Mouse (Mus musculus) stomach, embryonic 16.5 days (tissue): ENCODE measurements at regions not wholly inside any gene's neighbourhood (a gene's known extent, or its start where the extent isn't known, plus 50 kb on each side); places are given as distances from the start of the nearest gene placed in this dataset.
A peak's percentile ranks its signal among the peaks of the same experiment; 100 is the strongest.

ENCODE experiments used
- ATAC-seq: fragments of 200-750 bp; cut with Nextera tagmentation; 2 replicates; pipeline ENCODE4 v1.8.0; 2017; ENCODE audit warnings: moderate number of reproducible peaks, moderate TSS enrichment; ENCODE audit not compliant: insufficient read depth, low FRiP score
- H3K27ac ChIP-seq: fragments of 300-500 bp; sonication (generic); 2 replicates; pipeline ENCODE4 v1.5.1; 2014; ENCODE audit warnings: low read length
- H3K27me3 ChIP-seq: fragments of 300-500 bp; sonication (generic); 2 replicates; pipeline ENCODE4 v1.6.1; 2014; ENCODE audit warnings: low read length, control low read depth, mixed read lengths; ENCODE audit not compliant: control insufficient read depth, insufficient read depth
- H3K36me3 ChIP-seq: fragments of 300-500 bp; sonication (generic); 2 replicates; pipeline ENCODE4 v1.6.1; 2014; ENCODE audit warnings: low read length; ENCODE audit not compliant: control insufficient read depth, insufficient read depth
- H3K4me1 ChIP-seq: fragments of 300-500 bp; sonication (generic); 2 replicates; pipeline ENCODE4 v1.6.1; 2014; ENCODE audit warnings: low read length, control low read depth, mixed read lengths; ENCODE audit not compliant: control insufficient read depth, insufficient read depth
- H3K4me2 ChIP-seq: fragments of 300-500 bp; sonication (generic); 2 replicates; pipeline ENCODE4 v1.6.1; 2014; ENCODE audit warnings: low read depth, low read length, mixed read lengths
- H3K4me3 ChIP-seq: fragments of 300-500 bp; sonication (generic); replicated peaks from 2 replicates; pipeline ENCODE4 v1.5.1; 2014; ENCODE audit warnings: mild to moderate bottlenecking, low read length
- H3K9ac ChIP-seq: fragments of 300-500 bp; sonication (generic); 2 replicates; pipeline ENCODE4 v1.6.1; 2014; ENCODE audit warnings: low read length
- H3K9me3 ChIP-seq: fragments of 300-500 bp; sonication (generic); replicated peaks from 2 replicates; pipeline ENCODE4 v1.6.1; 2016; ENCODE audit warnings: low read length, control low read depth; ENCODE audit not compliant: control insufficient read depth
- WGBS: fragments of 180-500 bp; shearing (Covaris S2); extraction: QIAGEN DNeasy Blood & Tissue Kit; methylation state at CpG from one replicate; pipeline ENCODE4 v1.1.7; 2014; 5-methylcytosine and 5-hydroxymethylcytosine counted together

DNA sequence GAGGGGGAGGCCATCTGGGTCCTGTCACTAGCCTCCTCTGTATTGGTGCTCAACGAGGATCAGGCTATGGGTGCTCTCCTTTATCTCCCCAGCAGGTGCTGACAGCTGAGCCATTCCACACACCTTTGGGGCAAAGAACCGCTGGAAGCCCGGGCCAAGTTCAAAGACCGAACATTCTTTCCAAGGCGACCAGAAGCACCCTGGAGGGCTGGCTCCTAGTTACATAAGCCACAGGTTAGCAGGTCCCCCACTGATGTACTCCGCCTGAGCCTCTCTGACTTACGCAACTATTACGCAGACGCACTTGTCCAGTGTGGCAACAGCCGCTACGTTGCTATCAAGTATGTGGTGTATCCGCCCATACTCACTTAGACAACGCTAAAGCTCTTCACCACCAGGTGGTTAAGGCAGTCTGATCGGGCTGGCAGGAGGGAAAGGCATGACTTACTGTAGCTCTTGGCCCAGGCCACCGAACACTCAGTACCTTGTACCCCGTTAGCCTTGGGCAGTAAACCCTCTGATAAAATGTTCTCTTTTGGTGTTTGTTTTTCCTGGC, 69.2 kb downstream of the Gm33543 start:
- Histone ChIP-seq H3K4me1 (no peaks in the 10 kb centered on the region), H3K4me3 (no peak overlapping the region), H3K36me3 (no peaks in the 10 kb centered on the region), H3K27me3 (no peaks in the 10 kb centered on the region), H3K4me2 (no peak overlapping the region), H3K9me3 (no peaks in the 10 kb centered on the region), H3K27ac (no peak overlapping the region), H3K9ac (no peak overlapping the region)
- peak; percentile 53 for ATAC-seq
- WGBS = 83% methylated on average over 16 of the region's 16 CpGs

DNA sequence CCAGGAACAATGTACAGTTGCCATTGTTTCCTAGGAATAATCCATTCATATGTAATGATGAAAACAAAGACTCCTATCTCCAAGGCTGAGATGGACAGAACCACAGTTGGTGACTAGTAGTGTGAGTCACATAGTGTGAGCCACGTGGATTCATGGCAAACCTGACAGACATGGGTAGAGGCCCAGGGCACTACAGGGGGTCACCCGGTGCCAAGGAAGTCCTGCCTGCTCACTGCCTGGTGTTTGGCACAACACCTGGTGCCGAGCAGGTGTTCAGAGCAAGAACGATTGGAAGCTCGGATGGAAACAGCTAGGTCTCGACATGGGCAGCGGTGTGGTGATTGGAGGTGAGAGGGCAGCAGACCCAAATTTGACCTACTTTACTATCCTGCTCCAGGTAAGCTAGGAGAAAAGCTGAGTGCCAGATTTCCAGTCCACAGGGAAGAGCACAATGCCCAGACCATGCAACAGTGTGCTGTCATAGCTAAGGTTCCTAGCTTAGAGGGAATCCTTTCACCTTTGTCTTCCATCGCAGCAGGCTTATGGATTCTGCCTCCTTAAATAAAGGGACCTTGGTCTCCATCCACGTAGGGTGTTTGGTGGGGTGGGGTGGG, 69.8 kb downstream of the Gm33543 start:
- Histone ChIP-seq H3K4me1 (no peaks in the 10 kb centered on the region), H3K36me3 (no peaks in the 10 kb centered on the region), H3K27me3 (no peaks in the 10 kb centered on the region), H3K9ac (no peak overlapping the region), H3K4me2 (no peak overlapping the region), H3K9me3 (no peaks in the 10 kb centered on the region), H3K27ac (no peak overlapping the region), H3K4me3 (no peak overlapping the region)
- no peak for ATAC-seq
- WGBS = 86% methylated on average over 9 of the region's 9 CpGs

DNA sequence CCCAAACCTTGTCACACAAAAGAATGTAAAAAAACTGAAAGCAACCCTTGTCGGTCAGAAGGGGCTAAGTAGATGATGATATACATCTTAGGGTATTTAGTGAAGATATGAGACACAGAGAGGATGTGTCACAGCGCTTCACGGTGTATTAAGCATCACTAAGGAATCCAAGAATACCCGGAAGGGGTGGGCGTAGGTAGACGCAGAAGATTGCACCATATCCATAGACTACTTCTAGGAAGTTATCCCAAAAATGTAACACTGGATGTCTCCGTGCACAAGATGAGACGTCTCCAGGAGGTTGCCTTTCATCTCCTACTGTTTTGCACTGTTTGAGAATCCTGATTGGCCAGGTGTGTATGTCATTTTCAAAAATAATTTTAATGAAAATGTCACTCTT, 73.8 kb downstream of the Gm33543 start:
- ATAC-seq = no peak
- 80% methylated on average over 8 of the region's 8 CpGs for WGBS
- Histone ChIP-seq H3K4me1 (no peaks in the 10 kb centered on the region), H3K9ac (no peak overlapping the region), H3K9me3 (no peaks in the 10 kb centered on the region), H3K4me3 (no peak overlapping the region), H3K4me2 (no peak overlapping the region), H3K36me3 (no peaks in the 10 kb centered on the region), H3K27me3 (no peaks in the 10 kb centered on the region), H3K27ac (no peak overlapping the region)

DNA sequence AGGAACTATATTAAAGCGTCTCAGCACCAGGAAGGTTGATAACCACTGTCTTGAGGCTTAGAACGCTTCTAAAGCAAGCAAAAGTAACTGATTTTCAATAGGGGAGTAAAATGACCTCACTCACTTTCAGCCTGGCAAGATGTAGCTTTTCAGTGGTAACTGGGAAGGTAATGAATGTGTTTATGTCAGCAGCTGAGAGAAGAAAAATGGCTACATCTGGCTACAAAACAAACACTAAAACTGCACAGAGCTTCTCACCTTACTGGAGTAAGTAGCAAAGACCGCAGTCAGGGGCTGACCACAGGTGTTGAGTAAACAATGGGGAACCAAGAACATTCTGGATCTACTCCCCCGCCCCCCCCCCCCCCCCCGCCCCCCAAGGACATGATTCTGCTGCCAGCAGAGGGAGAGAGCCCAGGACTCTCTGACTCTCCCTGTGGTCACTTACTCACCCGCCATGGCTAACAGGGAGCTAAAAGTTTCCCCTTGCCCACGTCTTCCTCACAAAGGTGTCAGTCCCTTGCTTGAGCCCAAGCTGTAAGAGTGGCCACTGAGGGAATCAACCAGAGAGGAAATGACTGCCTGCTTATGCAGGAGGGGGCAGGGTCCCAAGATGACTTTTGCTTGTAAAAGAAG, 75.1 kb downstream of the Gm33543 start:
- H3K9me3 ChIP-seq = no peaks in the 10 kb centered on the region
- H3K4me1 ChIP-seq = no peaks in the 10 kb centered on the region
- ATAC-seq = no peak
- no peak overlapping the region for H3K27ac ChIP-seq
- H3K4me3 ChIP-seq = no peak overlapping the region
- H3K36me3 ChIP-seq = no peaks in the 10 kb centered on the region
- H3K4me2 ChIP-seq = no peak overlapping the region
- no peaks in the 10 kb centered on the region for H3K27me3 ChIP-seq
- H3K9ac ChIP-seq = no peak overlapping the region
- 25% methylated on average over 6 of the region's 7 CpGs for WGBS

DNA sequence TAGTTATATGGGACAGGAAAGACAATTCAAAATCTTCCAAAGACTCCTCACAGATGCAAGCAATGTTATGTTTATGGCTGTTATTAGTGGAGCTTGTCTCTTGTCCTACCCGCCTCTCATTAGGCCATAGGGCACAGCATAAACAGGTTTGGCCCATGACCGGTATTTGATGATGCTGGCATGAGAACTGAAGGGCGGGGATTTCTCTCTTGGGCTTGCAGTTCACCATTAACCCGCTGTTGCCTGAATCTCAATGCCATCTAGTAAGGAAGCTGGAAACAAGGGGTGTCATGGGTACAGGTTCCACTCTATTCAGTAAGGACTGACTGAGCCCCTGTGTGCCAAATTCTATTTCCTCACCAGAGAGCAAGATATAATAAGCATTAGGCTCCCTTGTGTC, 78.6 kb downstream of the Gm33543 start:
- Histone ChIP-seq H3K27ac (no peak overlapping the region), H3K4me2 (no peak overlapping the region), H3K27me3 (no peaks in the 10 kb centered on the region), H3K4me3 (no peak overlapping the region), H3K9ac (no peak overlapping the region), H3K36me3 (no peaks in the 10 kb centered on the region), H3K9me3 (no peaks in the 10 kb centered on the region), H3K4me1 (no peaks in the 10 kb centered on the region)
- no peak for ATAC-seq
- 62% methylated on average over 4 of the region's 4 CpGs for WGBS

DNA sequence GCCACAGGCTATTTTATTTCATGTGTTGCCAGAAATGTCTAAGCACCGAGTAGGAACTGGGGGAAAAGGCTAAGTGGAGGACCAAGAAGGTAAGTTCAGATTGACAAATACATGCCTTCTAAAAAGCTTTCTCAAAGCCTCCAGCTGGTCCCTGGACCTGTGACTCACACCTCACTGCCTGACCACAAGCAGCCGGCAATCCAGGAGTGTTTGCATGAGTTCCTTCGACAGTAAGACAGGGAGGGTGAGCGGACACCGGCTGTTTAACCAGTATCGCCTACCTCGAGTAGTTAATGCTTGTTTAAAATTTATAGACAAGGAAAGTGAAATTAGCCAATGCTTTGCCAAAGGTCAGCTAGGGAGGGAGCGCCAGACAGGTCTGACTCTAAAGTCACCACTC, 80.1 kb downstream of the Gm33543 start:
- Histone ChIP-seq H3K4me3 (no peak overlapping the region), H3K27ac (no peak overlapping the region; the same call in 1 of the 2 replicates), H3K4me2 (no peak overlapping the region), H3K27me3 (no peaks in the 10 kb centered on the region), H3K4me1 (no peaks in the 10 kb centered on the region), H3K9me3 (no peaks in the 10 kb centered on the region), H3K9ac (no peak overlapping the region), H3K36me3 (no peaks in the 10 kb centered on the region)
- no peak for ATAC-seq
- WGBS = 28% methylated on average over 8 of the region's 8 CpGs

DNA sequence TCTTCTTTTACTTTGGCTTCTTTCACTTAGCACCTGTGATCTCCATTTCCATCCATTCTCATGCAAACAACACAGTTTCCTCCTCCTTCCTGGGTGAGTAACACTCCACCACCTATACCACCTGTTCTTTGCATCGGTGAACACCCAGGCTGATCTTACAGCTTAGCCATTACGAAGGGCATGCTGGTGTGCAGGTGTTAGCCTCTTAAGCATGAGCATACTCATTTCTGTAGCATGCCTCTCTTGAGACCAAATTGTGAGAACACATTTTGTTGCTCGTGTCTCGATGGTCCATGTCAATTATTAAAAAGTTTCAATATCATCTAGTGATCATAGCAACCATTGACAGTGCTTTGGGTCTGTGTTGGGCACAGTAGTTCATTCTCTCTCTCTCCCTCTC, 80.8 kb downstream of the Gm33543 start:
- Histone ChIP-seq H3K4me1 (no peaks in the 10 kb centered on the region), H3K4me3 (no peak overlapping the region), H3K36me3 (no peaks in the 10 kb centered on the region), H3K27ac (no peak overlapping the region), H3K27me3 (no peaks in the 10 kb centered on the region), H3K4me2 (no peak overlapping the region), H3K9me3 (no peaks in the 10 kb centered on the region), H3K9ac (no peak overlapping the region)
- ATAC-seq = no peak
- 93% methylated on average over 4 of the region's 4 CpGs for WGBS

DNA sequence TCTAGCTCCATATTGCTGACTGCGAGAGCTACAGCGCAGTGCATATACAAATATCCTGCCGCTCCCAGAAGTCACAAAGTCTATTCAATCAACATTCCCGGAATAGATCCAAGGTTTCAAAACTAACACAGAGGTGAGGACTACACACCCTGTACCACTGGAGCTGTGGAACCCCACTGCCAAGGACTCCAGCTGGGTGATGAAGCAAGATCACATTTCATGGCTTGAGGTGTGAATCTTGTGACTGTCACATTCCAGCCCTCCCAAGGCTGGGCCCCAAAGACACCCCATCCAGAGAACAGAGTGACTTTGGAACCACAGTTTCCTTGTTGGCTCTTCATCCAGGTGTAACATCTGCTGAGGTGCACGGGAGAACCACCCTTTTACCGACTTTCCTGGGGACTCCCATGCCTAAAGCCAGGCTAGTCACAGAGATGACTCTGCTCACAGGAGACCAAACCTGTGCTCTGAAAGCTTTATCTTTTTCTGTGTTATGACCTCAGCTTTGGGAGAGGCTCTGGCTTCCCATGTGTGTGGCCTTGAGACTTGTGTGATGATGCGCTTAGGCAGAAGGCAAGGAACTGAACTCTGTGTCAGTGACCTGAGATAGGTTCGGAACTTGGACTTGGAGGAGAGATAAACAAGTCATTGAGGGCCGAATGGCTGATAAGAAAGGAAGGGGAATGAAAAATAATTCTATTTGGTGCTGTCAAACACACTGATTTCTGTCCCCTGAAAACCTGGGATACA, 82.4 kb downstream of the Gm33543 start:
- no peaks in the 10 kb centered on the region for H3K36me3 ChIP-seq
- H3K4me1 ChIP-seq = no peaks in the 10 kb centered on the region
- no peak overlapping the region for H3K9ac ChIP-seq
- H3K27ac ChIP-seq = no peak overlapping the region
- ATAC-seq = no peak
- no peak overlapping the region for H3K4me2 ChIP-seq
- H3K27me3 ChIP-seq = no peaks in the 10 kb centered on the region
- WGBS = 66% methylated on average over 9 of the region's 9 CpGs
- H3K4me3 ChIP-seq = no peak overlapping the region
- H3K9me3 ChIP-seq = no peaks in the 10 kb centered on the region

DNA sequence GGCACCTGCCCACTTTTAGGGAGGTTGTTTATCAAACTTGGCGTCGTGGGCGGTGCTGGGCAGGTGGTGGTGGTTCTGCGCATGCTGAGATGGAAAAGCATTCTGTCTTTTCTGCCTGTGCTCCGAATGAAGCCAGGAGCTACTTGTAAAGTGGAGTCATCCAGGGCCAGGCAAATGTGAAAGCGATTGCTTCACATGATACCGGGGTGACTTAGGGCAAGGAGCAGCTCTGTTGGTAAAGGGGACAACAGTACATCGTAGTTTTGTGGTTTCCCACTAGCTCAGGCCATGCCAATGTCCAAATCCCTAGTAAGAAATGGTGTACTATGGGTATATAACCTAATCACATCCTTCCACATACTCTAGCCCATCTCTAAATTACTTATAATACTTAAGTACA, 84.5 kb downstream of the Gm33543 start:
- Histone ChIP-seq H3K4me1 (no peaks in the 10 kb centered on the region), H3K27me3 (no peaks in the 10 kb centered on the region), H3K36me3 (no peaks in the 10 kb centered on the region), H3K4me2 (no peak overlapping the region), H3K9me3 (no peaks in the 10 kb centered on the region), H3K27ac (no peak overlapping the region), H3K9ac (no peak overlapping the region), H3K4me3 (no peak overlapping the region)
- no peak for ATAC-seq
- WGBS = 85% methylated on average over 8 of the region's 8 CpGs
